Mouse (Mus musculus) liver, embryonic 14.5 days (tissue): ENCODE data around the gene Irs2. TPM values are rescaled to one million over a fixed set of nuclear protein-coding genes. Genes with fewer than 3 reads are reported as not detected.

Experiments
- ATAC-seq: fragments of 200-750 bp; cut with Nextera tagmentation; 2 replicates; pipeline ENCODE4 v1.8.0; 2017; ENCODE audit warnings: moderate number of reproducible peaks, mild to moderate bottlenecking, moderate library complexity; ENCODE audit not compliant: insufficient read depth
- DNase-seq, 3 experiments: peaks; one replicate each; pipeline ENCODE4 v3.0.0-alpha.2; 2012 to 2013; ENCODE audit warnings: low read depth in 3 of 3, low spot score in 3 of 3
- H3K27ac ChIP-seq: fragments of 300-500 bp; sonication (generic); 2 replicates; pipeline ENCODE4 v1.5.1; 2014; ENCODE audit warnings: moderate library complexity, mild to moderate bottlenecking, control low read depth, inconsistent platforms
- H3K27me3 ChIP-seq: fragments of 300-500 bp; sonication (generic); 2 replicates; pipeline ENCODE4 v1.6.1; 2014; ENCODE audit warnings: mild to moderate bottlenecking, low read length, moderate library complexity; ENCODE audit not compliant: control insufficient read depth, insufficient read depth
- H3K36me3 ChIP-seq: fragments of 300-500 bp; sonication (generic); replicated peaks from 2 replicates; pipeline ENCODE4 v1.6.1; 2014; ENCODE audit warnings: low read depth; ENCODE audit not compliant: control insufficient read depth, insufficient read depth
- H3K4me1 ChIP-seq, 2 experiments: fragments of 200-500 bp in 1 of 2; fragments of 300-500 bp in 1 of 2; sonication (generic) in 1 of 2; replicated peaks; 2 replicates each; pipeline ENCODE4 v1.6.1; 2012 to 2014; ENCODE audit warnings: antibody characterized with exemption in 1 of 2, inconsistent platforms in 1 of 2, low read length in 1 of 2; ENCODE audit not compliant: control insufficient read depth in 2 of 2, insufficient read depth in 2 of 2
- H3K4me2 ChIP-seq: fragments of 300-500 bp; sonication (generic); 2 replicates; pipeline ENCODE4 v1.6.1; 2014; ENCODE audit warnings: low read depth, mild to moderate bottlenecking, control low read depth, moderate library complexity
- H3K4me3 ChIP-seq, 2 experiments: fragments of 200-500 bp in 1 of 2; fragments of 300-500 bp in 1 of 2; sonication (generic) in 1 of 2; 2 replicates each; pipeline ENCODE4 v1.5.1; 2012 to 2014; ENCODE audit warnings: low read depth in 2 of 2, low read length in 2 of 2, mild to moderate bottlenecking in 2 of 2, control low read depth in 1 of 2, inconsistent platforms in 1 of 2, moderate library complexity in 1 of 2; ENCODE audit not compliant: insufficient read depth in 1 of 2
- H3K9ac ChIP-seq: fragments of 300-500 bp; sonication (generic); replicated peaks from 2 replicates; pipeline ENCODE4 v1.6.1; 2014; ENCODE audit warnings: mild to moderate bottlenecking, control low read depth, moderate library complexity
- H3K9me3 ChIP-seq: fragments of 300-500 bp; sonication (generic); 2 replicates; pipeline ENCODE4 v1.6.1; 2016; ENCODE audit warnings: low read length, mixed read lengths; ENCODE audit not compliant: control insufficient read depth
- CTCF ChIP-seq: IDR thresholded peaks from 2 replicates; pipeline ENCODE4 v1.5.1; 2016; ENCODE audit warnings: antibody characterized with exemption, low read depth, control low read depth
- EP300 ChIP-seq: IDR thresholded peaks from 2 replicates; pipeline ENCODE4 v1.6.1; 2016; ENCODE audit warnings: antibody characterized with exemption, low read depth
- WGBS: fragments of 180-500 bp; shearing (Covaris S2); extraction: QIAGEN DNeasy Blood & Tissue Kit; methylation state at CpG from one replicate; pipeline ENCODE4 v1.1.7; 2014; ENCODE audit not compliant: insufficient replicate concordance; 5-methylcytosine and 5-hydroxymethylcytosine counted together
- polyA plus RNA-seq, 2 experiments: library from polyadenylated mRNA; depleted of rRNA in 1 of 2; stranded (reverse) in 1 of 2; unstranded in 1 of 2; fragments of >200 nt; fragmentation: Nextera tagmentation in 1 of 2; extraction: Ambion mirVana in 1 of 2; gene quantifications; 2 replicates each; pipeline versions ENCODE4 v1.2.1 to v1.2.3; 2012 to 2014

The Irs2 gene
- polyA plus RNA-seq, 2 experiments: 2.9 to 4.7 TPM

- no peak for TF ChIP-seq EP300
- no peak for TF ChIP-seq CTCF
- no peak for ATAC-seq
- H3K4me2 ChIP-seq: no peak overlapping the region
- no peak overlapping the region for H3K27ac ChIP-seq
- no peaks in the 10 kb centered on the region for H3K9me3 ChIP-seq
- DNase-seq: no peak
- no peak overlapping the region for H3K9ac ChIP-seq
- peaks cover 10 to 54% of the 10 kb centered on the region in 2 experiments for H3K4me1 ChIP-seq
- no peak overlapping the region for H3K4me3 ChIP-seq
- H3K36me3 ChIP-seq: no peaks in the 10 kb centered on the region
- WGBS: 71% methylated on average over 13 of the region's 13 CpGs
- no peaks in the 10 kb centered on the region for H3K27me3 ChIP-seq
These were observed 37.5 kb downstream of the Irs2 start for GRCm38 (mm10) chr8:10970496-10971456.

DNA sequence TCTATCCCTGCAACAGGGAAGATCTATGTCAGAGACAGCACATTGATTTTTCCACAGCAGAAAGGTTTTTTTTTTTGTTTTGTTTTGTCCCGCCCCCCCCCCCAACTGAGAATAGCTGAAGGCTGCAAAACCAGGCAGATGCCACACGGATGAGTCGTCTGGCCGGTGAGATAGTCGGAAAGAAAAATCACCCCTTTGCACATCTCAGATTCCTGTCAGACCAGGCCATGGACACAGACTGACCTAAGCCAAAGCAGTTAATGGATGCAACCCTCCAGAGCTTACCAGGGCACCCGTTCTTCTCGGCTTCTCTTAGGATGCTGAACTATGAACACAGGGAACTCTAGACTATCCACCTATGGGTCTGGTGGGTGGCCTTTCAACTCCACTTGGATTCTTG is 39.6 kb downstream of the Irs2 start:
- no peak for ATAC-seq
- H3K9me3 ChIP-seq: no peaks in the 10 kb centered on the region
- WGBS: 45% methylated on average over 7 of the region's 7 CpGs

DNA sequence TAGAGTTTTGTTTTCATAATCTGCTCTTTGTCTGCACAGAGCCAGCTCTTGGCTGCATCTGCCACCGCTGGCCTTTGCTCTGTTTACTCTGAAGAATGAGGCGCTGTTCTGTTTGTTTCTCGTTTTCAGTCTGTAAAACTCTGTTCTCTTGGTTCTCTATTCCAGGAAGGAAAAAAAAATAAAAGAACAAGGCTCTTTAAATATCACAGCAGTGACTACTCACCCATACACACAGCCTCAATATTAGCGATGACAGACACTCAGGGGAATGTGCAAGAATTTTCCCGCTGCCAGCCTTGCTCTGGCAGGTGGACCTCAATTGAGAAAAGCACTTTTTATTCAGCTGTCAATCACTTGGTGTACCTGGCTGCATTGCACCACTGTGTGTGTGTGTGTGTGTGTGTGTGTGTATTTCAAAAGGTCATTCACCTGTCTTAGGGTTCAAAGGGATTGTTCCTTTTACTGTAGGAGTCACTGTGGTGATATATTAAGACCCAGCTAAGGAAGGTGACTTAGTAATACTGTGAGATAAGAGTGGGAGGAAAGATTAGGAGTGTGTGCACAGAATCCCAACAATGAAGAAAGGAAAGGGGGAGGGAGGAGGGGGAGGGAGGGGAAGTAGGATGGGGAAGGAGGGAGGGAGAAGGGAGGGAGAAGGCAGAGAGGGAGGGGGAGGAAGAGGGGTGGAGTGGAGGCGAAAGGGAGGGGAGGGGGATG is 42.7 kb downstream of the Irs2 start:
- Histone ChIP-seq H3K4me3 (no peak overlapping the region), H3K4me1 (peaks cover 0 to 32% of the 10 kb centered on the region in 2 experiments; a peak in 2 of 4 replicates), H3K36me3 (no peaks in the 10 kb centered on the region), H3K4me2 (no peak overlapping the region; the same call in 1 of the 2 replicates), H3K9me3 (no peaks in the 10 kb centered on the region), H3K9ac (no peak overlapping the region), H3K27ac (no peak overlapping the region), H3K27me3 (peaks cover 11% of the 10 kb centered on the region)
- DNase-seq (no peak), ATAC-seq (peak; percentile 37; the same call in 1 of the 2 replicates)
- WGBS: 32% methylated on average over 6 of the region's 6 CpGs
- TF ChIP-seq CTCF: no peak
- TF ChIP-seq EP300: no peak

More for the DNA sequence above, 39.6 kb downstream of the Irs2 start:
- Histone ChIP-seq H3K9ac (no peak overlapping the region), H3K27me3 (no peaks in the 10 kb centered on the region), H3K4me2 (no peak overlapping the region), H3K36me3 (no peaks in the 10 kb centered on the region), H3K27ac (no peak overlapping the region), H3K4me1 (peaks cover 5 to 50% of the 10 kb centered on the region in 2 experiments), H3K4me3 (no peak overlapping the region)
- no peak for DNase-seq
- TF ChIP-seq CTCF (no peak), EP300 (no peak)

GRCm38 (mm10) chr8:10964511-10965099 is 43.7 kb downstream of the Irs2 start:
- Histone ChIP-seq H3K4me2 (no peak overlapping the region), H3K36me3 (no peaks in the 10 kb centered on the region), H3K27ac (no peak overlapping the region), H3K4me3 (no peak overlapping the region), H3K4me1 (peaks cover 0 to 32% of the 10 kb centered on the region in 2 experiments; a peak in 3 of 4 replicates), H3K27me3 (peaks cover 11% of the 10 kb centered on the region), H3K9me3 (no peaks in the 10 kb centered on the region), H3K9ac (no peak overlapping the region)
- ATAC-seq: no peak
- 35% methylated on average over 10 of the region's 10 CpGs for WGBS
- no peak for DNase-seq
- TF ChIP-seq CTCF (no peak), EP300 (no peak)
